Mouse (Mus musculus) liver, adult 2 months (tissue): Measurements from ENCODE around the gene Arnt2. TPM values are rescaled to one million over a fixed set of nuclear protein-coding genes. Genes with fewer than 3 reads are reported as not detected.
A peak's percentile ranks its signal among the peaks of the same experiment; 100 is the strongest.

Source experiments
- DNase-seq: peaks from one replicate; pipeline ENCODE4 v3.0.0-alpha.2; 2011; ENCODE audit warnings: low read depth, low spot score; ENCODE audit errors: extremely low read depth
- H3K27ac ChIP-seq: fragments of 200-500 bp; replicated peaks from 2 replicates; pipeline ENCODE4 v1.5.1; 2012; ENCODE audit warnings: low read depth, mild to moderate bottlenecking, control low read depth, inconsistent platforms, low read length; ENCODE audit not compliant: insufficient read depth
- H3K27me3 ChIP-seq: fragments of 200-500 bp; 2 replicates; pipeline ENCODE4 v1.6.1; 2012; ENCODE audit warnings: mild to moderate bottlenecking, moderate library complexity, low read length, inconsistent platforms; ENCODE audit not compliant: control insufficient read depth, insufficient read depth
- H3K36me3 ChIP-seq: fragments of 200-500 bp; 2 replicates; pipeline ENCODE4 v1.6.1; 2012; ENCODE audit warnings: low read length, inconsistent platforms; ENCODE audit not compliant: control insufficient read depth, insufficient read depth
- H3K4me1 ChIP-seq: fragments of 200-500 bp; 2 replicates; pipeline ENCODE4 v1.6.1; 2011; ENCODE audit warnings: low read length; ENCODE audit not compliant: control insufficient read depth, insufficient read depth
- H3K4me3 ChIP-seq: fragments of 200-500 bp; 2 replicates; pipeline ENCODE4 v1.5.1; 2011; ENCODE audit warnings: low read depth, mild to moderate bottlenecking, control low read depth, low read length, moderate library complexity; ENCODE audit not compliant: insufficient read depth
- H3K79me2 ChIP-seq: fragments of 200-500 bp; 2 replicates; pipeline ENCODE4 v1.6.1; 2012; ENCODE audit warnings: inconsistent platforms, mild to moderate bottlenecking, low read length, moderate library complexity; ENCODE audit not compliant: control insufficient read depth, insufficient read depth
- H3K9ac ChIP-seq: fragments of 200-500 bp; 2 replicates; pipeline ENCODE4 v1.6.1; 2012; ENCODE audit warnings: low read depth, mild to moderate bottlenecking, control low read depth, inconsistent platforms, low read length
- CTCF ChIP-seq: fragments of 200-500 bp; IDR thresholded peaks from 2 replicates; pipeline ENCODE4 v1.5.1; 2011; ENCODE audit warnings: low read depth, low read length, control low read depth
- POLR2A ChIP-seq: fragments of 200-500 bp; IDR thresholded peaks from 2 replicates; pipeline ENCODE4 v1.6.1; 2011; ENCODE audit warnings: low read length, control low read depth; ENCODE audit not compliant: insufficient read depth; ENCODE audit errors: extremely low read depth
- whole genome bisulfite sequencing: fragments of 180-500 bp; shearing (Covaris S2); methylation state at CpG from one replicate; pipeline ENCODE4 v1.1.7; 2018; 5-methylcytosine and 5-hydroxymethylcytosine counted together
- polyA plus RNA-seq: library from polyadenylated mRNA; depleted of rRNA; stranded (reverse); fragments of >200 nt; gene quantifications from 2 replicates; pipeline ENCODE4 v1.2.3, GENCODE M21; 2012; rRNA removed
- total RNA-seq: library from RNA; depleted of rRNA; stranded (reverse); fragments of >200 nt; gene quantifications from 2 replicates; pipeline ENCODE4 v1.2.3, GENCODE M21; 2014; rRNA removed

The Arnt2 gene
- total and polyA plus RNA-seq, 2 experiments: not detected

DNA sequence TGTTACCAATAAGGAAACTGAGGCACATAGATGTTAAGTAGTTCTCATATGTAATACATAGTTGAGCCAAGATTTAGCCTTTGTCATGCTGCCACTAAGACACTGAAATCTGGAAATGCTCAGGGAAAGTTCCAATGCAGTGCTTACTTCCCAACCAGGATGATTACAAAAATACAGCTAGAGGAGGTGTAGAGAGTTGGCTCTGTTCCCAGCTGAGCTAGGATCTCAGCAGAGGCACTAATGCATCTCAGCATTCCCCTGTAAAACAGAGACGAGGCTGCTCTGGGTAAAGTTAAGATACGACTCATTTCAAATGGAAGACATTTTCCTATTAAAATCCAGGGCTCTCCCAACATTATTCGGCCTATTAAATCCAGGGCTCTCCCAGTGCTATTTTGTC lies 206.0 kb downstream of the Arnt2 start:
- WGBS: 88% methylated on average over 3 of the region's 3 CpGs
- Histone ChIP-seq H3K36me3 (no peaks in the 10 kb centered on the region), H3K27me3 (no peaks in the 10 kb centered on the region), H3K79me2 (no peaks in the 10 kb centered on the region), H3K4me3 (no peak overlapping the region), H3K4me1 (peaks cover 4% of the 10 kb centered on the region), H3K27ac (no peak overlapping the region), H3K9ac (no peak overlapping the region)
- no peak for TF ChIP-seq CTCF
- no peak for TF ChIP-seq POLR2A
- no peak for DNase-seq

DNA sequence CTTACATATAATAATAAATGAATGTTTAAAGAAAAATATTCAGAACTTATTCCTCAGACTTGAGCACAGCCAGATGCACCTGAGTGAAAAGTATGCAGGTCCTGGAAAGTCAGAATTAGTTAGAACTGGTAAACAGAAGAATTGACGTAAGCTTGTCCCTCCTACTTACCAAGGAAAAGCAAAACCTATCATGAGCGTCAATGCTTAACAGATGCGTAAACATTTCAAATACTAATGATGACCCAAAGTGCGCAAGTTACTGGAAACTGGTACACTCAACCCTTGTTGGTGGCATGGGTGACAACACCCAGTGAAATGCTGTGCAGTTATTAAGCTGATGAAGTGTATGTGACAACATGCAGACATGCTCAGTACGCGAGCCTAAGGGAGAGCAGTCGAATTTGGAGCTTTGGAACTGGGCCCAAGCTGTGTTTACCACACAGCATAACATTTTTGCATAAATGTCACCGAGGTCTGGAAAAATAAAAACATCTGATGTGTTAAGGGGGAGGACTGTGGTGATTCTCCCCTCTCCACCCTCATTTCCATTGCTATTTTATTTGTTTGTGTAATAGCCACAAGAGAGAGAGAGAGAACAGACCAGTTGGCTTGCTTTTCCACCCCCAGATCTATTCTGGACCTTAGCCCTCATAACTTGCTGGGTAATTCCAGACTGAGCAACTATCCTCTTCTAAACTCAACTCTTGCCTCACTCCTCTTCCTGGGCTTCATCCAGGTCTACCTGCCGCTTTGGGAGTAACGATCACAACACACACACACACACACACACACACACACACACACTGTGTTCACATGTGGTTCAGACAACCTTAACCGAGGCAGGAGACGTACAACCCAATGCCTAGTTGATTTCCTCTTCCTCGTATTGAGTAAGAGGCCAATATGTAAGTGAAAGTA lies 208.6 kb downstream of the Arnt2 start:
- H3K27ac ChIP-seq: peak overlapping the region; percentile 100
- H3K79me2 ChIP-seq: no peaks in the 10 kb centered on the region
- peak overlapping the region; percentile 51 for H3K4me3 ChIP-seq
- WGBS: 16% methylated on average over 13 of the region's 13 CpGs
- H3K9ac ChIP-seq: peak overlapping the region; percentile 71
- DNase-seq: peak; percentile 96
- H3K4me1 ChIP-seq: peaks cover 13% of the 10 kb centered on the region
- no peaks in the 10 kb centered on the region for H3K27me3 ChIP-seq
- TF ChIP-seq POLR2A (no peak), CTCF (no peak)
- no peaks in the 10 kb centered on the region for H3K36me3 ChIP-seq

GRCm38 (mm10) chr7:84197208-84197860 lies 212.6 kb downstream of the Arnt2 start:
- DNase-seq: peak; percentile 93
- H3K27me3 ChIP-seq: no peaks in the 10 kb centered on the region
- peaks cover 19% of the 10 kb centered on the region for H3K4me1 ChIP-seq
- H3K4me3 ChIP-seq: no peak overlapping the region
- no peak overlapping the region for H3K9ac ChIP-seq
- no peaks in the 10 kb centered on the region for H3K79me2 ChIP-seq
- 49% methylated on average over 6 of the region's 6 CpGs for WGBS
- 0 out of 2 replicates have a peak overlapping the region, but pooled peaks have one; percentile 19 for H3K27ac ChIP-seq
- no peaks in the 10 kb centered on the region for H3K36me3 ChIP-seq
- no peak for TF ChIP-seq POLR2A
- no peak for TF ChIP-seq CTCF

Other genes with a start within 250 kb of the Arnt2 start
- gene Gm2115, start 118.8 kb upstream of the Arnt2 start, total RNA-seq: 0.07 TPM in 1 of 2 replicates, not detected in the other
- gene Gm2115, start 118.8 kb upstream of the Arnt2 start, polyA plus RNA-seq: 0.01 TPM in 1 of 2 replicates, not detected in the other
- 476 and 506 TPM in 2 replicates for gene Fah, start 196.5 kb upstream of the Arnt2 start, total RNA-seq
- gene Fah, start 196.5 kb upstream of the Arnt2 start, polyA plus RNA-seq: 711 and 1,059 TPM in 2 replicates